Mouse (Mus musculus) adrenal gland, postnatal 10 days (tissue): ENCODE data around the gene Gm13283. TPM values are rescaled to one million over a fixed set of nuclear protein-coding genes. Genes with fewer than 3 reads are reported as not detected.
"Not testable (repeated sequence)": the region's sequence is repeated elsewhere in the genome, so short reads cannot be mapped to it uniquely, and the experiment has no call there.

Experiments used
- DNase-seq: peaks from one replicate; pipeline ENCODE4 v3.0.0; 2021; ENCODE audit warnings: mixed read lengths
- total RNA-seq, 2 experiments: library from RNA; stranded (reverse); gene quantifications; 2 replicates each; pipeline ENCODE4 v1.2.3; 2021

Gm13283 gene
- total RNA-seq, 2 experiments from 2014 or later: 0.24 TPM; not detected in 1

DNA sequence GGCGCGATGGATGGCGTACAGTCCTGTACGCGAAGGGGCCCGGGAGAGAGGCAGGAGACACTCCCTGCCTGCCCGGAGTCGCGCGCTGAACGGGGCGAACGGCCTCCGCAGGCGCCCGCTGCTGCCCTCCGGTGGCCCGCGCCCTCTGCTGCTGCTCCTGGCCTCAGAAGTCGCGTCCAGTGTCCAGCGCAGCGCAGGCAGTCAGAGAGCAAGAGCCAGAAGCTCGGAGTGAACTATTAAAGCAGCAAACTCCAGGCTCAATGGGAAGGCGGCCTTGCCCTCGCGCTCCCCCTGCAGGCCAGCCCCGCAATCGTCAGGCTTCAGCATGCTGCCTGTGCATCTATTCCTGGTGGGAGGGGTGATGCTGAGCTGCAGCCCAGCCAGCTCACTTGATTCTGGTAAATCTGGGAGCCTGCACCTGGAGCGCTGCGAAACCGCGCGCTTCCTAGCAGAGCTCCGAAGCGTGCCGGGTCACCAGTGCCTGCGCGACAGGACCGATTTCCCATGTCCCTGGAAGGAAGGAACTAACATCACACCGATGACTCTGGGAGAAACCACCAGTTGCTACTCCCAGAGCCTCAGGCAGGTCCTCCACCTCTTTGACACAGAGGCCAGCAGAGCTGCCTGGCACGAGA, 3.6 kb downstream of the Gm13283 start:
- DNase-seq: peak; percentile 61

DNA sequence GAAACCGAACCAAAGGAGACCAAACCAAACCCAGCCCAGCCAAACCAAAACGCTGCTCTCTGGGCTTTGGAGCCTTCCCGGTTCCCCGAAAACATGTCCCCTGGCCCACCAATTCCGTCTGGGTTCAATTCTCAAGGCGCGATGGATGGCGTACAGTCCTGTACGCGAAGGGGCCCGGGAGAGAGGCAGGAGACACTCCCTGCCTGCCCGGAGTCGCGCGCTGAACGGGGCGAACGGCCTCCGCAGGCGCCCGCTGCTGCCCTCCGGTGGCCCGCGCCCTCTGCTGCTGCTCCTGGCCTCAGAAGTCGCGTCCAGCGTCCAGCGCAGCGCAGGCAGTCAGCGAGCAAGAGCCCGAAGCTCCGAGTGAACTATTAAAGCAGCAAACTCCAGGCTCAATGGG, 13.6 kb downstream of the Gm13283 start, which contains the start of gene Gm13290:
TSS of gene Gm13290 (plus strand) at position 301 of the 400 bp plus-strand sequence.
- not testable (repeated sequence) for DNase-seq

DNA sequence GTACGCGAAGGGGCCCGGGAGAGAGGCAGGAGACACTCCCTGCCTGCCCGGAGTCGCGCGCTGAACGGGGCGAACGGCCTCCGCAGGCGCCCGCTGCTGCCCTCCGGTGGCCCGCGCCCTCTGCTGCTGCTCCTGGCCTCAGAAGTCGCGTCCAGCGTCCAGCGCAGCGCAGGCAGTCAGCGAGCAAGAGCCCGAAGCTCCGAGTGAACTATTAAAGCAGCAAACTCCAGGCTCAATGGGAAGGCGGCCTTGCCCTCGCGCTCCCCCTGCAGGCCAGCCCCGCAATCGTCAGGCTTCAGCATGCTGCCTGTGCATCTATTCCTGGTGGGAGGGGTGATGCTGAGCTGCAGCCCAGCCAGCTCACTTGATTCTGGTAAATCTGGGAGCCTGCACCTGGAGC, 16.7 kb downstream of the Gm13283 start, which contains the start of gene Gm13289:
TSS of gene Gm13289 (plus strand) at position 301 of the 400 bp plus-strand sequence.
- DNase-seq: not testable (repeated sequence)

DNA sequence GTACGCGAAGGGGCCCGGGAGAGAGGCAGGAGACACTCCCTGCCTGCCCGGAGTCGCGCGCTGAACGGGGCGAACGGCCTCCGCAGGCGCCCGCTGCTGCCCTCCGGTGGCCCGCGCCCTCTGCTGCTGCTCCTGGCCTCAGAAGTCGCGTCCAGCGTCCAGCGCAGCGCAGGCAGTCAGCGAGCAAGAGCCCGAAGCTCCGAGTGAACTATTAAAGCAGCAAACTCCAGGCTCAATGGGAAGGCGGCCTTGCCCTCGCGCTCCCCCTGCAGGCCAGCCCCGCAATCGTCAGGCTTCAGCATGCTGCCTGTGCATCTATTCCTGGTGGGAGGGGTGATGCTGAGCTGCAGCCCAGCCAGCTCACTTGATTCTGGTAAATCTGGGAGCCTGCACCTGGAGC, 19.6 kb downstream of the Gm13283 start, which contains the start of gene Gm13272:
TSS of gene Gm13272 (plus strand) at position 301 of the 400 bp plus-strand sequence.
- not testable (repeated sequence) for DNase-seq

DNA sequence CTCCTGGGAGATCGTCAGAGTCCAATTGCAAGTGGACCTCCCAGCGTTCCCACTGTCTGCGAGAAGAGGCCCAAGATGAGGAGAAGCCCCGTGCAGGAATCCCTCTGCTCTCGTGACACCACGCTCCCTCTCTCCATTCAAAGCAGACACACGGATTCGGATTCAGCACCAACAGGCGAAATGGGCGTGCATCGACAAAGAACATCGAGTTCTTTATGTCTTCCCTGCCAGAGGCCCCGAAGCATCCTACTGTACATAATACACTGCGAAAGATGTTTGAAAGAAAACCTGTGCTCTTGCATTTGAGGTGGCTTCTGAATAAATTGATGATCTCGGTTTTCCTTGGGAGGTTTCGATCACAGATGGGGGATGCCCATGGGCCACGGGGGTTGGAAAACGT, 20.4 kb downstream of the Gm13283 start:
- DNase-seq: not testable (repeated sequence)

DNA sequence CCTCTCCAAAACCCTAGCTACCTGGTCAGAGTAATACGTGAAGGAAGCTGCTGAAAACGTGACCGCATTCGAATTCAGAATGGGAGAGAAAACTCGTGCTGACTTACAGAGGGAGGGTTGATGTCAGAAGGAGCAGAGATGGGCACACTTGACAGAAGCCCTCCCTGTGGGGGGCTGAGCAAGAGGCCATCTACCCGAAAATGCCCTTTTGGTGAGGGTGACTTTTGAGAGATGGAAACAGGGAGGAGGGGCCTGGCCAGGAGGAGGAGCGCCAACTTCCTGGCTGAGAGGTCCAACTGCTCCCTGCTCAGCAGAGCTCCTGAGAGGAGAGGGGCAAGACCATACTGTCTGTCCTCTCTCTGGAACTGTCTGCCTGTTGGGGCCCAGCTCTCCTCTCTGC, 21.9 kb downstream of the Gm13283 start, which contains the start of gene Ifnz:
TSS of gene Ifnz (plus strand) at position 301 of the 400 bp plus-strand sequence.
- DNase-seq: not testable (repeated sequence)

DNA sequence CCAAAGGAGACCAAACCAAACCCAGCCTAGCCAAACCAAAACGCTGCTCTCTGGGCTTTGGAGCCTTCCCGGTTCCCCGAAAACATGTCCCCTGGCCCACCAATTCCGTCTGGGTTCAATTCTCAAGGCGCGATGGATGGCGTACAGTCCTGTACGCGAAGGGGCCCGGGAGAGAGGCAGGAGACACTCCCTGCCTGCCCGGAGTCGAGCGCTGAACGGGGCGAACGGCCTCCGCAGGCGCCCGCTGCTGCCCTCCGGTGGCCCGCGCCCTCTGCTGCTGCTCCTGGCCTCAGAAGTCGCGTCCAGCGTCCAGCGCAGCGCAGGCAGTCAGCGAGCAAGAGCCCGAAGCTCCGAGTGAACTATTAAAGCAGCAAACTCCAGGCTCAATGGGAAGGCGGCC, 22.4 kb downstream of the Gm13283 start:
- DNase-seq: peak; percentile 16

DNA sequence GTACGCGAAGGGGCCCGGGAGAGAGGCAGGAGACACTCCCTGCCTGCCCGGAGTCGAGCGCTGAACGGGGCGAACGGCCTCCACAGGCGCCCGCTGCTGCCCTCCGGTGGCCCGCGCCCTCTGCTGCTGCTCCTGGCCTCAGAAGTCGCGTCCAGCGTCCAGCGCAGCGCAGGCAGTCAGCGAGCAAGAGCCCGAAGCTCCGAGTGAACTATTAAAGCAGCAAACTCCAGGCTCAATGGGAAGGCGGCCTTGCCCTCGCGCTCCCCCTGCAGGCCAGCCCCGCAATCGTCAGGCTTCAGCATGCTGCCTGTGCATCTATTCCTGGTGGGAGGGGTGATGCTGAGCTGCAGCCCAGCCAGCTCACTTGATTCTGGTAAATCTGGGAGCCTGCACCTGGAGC, 25.5 kb downstream of the Gm13283 start, which contains the start of gene Gm13276:
TSS of gene Gm13276 (plus strand) at position 301 of the 400 bp plus-strand sequence.
- DNase-seq: not testable (repeated sequence)

DNA sequence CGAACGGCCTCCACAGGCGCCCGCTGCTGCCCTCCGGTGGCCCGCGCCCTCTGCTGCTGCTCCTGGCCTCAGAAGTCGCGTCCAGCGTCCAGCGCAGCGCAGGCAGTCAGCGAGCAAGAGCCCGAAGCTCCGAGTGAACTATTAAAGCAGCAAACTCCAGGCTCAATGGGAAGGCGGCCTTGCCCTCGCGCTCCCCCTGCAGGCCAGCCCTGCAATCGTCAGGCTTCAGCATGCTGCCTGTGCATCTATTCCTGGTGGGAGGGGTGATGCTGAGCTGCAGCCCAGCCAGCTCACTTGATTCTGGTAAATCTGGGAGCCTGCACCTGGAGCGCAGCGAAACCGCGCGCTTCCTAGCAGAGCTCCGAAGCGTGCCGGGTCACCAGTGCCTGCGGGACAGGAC, 28.5 kb downstream of the Gm13283 start, which contains the start of gene Gm13277:
TSS of gene Gm13277 (plus strand) at position 231 of the 400 bp plus-strand sequence.
- DNase-seq: peak; percentile 75

DNA sequence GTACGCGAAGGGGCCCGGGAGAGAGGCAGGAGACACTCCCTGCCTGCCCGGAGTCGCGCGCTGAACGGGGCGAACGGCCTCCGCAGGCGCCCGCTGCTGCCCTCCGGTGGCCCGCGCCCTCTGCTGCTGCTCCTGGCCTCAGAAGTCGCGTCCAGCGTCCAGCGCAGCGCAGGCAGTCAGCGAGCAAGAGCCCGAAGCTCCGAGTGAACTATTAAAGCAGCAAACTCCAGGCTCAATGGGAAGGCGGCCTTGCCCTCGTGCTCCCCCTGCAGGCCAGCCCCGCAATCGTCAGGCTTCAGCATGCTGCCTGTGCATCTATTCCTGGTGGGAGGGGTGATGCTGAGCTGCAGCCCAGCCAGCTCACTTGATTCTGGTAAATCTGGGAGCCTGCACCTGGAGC, 31.3 kb downstream of the Gm13283 start, which contains the start of gene Gm13278:
TSS of gene Gm13278 (plus strand) at position 301 of the 400 bp plus-strand sequence.
- not testable (repeated sequence) for DNase-seq

DNA sequence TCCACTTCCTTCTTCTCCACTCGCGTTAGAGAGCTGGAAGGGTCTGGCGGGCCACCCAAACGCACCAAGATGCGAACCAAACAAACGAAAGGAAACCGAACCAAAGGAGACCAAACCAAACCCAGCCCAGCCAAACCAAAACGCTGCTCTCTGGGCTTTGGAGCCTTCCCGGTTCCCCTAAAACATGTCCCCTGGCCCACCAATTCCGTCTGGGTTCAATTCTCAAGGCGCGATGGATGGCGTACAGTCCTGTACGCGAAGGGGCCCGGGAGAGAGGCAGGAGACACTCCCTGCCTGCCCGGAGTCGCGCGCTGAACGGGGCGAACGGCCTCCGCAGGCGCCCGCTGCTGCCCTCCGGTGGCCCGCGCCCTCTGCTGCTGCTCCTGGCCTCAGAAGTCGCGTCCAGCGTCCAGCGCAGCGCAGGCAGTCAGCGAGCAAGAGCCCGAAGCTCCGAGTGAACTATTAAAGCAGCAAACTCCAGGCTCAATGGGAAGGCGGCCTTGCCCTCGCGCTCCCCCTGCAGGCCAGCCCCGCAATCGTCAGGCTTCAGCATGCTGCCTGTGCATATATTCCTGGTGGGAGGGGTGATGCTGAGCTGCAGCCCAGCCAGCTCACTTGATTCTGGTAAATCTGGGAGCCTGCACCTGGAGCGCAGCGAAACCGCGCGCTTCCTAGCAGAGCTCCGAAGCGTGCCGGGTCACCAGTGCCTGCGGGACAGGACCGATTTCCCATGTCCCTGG, 34.2 kb downstream of the Gm13283 start, which contains the start of gene Gm13275:
TSS of gene Gm13275 (plus strand) at position 552 of the 740 bp plus-strand sequence.
- DNase-seq: peak; percentile 29

DNA sequence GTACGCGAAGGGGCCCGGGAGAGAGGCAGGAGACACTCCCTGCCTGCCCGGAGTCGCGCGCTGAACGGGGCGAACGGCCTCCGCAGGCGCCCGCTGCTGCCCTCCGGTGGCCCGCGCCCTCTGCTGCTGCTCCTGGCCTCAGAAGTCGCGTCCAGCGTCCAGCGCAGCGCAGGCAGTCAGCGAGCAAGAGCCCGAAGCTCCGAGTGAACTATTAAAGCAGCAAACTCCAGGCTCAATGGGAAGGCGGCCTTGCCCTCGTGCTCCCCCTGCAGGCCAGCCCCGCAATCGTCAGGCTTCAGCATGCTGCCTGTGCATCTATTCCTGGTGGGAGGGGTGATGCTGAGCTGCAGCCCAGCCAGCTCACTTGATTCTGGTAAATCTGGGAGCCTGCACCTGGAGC, 37.2 kb downstream of the Gm13283 start, which contains the start of gene Gm13279:
TSS of gene Gm13279 (plus strand) at position 301 of the 400 bp plus-strand sequence.
- not testable (repeated sequence) for DNase-seq

DNA sequence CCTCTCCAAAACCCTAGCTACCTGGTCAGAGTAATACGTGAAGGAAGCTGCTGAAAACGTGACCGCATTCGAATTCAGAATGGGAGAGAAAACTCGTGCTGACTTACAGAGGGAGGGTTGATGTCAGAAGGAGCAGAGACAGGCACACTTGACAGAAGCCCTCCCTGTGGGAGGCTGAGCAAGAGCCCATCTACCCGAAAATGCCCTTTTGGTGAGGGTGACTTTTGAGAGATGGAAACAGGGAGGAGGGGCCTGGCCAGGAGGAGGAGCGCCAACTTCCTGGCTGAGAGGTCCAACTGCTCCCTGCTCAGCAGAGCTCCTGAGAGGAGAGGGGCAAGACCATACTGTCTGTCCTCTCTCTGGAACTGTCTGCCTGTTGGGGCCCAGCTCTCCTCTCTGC, 39.4 kb downstream of the Gm13283 start, which contains the start of gene Gm13285:
TSS of gene Gm13285 (plus strand) at position 301 of the 400 bp plus-strand sequence.
- DNase-seq: not testable (repeated sequence)

DNA sequence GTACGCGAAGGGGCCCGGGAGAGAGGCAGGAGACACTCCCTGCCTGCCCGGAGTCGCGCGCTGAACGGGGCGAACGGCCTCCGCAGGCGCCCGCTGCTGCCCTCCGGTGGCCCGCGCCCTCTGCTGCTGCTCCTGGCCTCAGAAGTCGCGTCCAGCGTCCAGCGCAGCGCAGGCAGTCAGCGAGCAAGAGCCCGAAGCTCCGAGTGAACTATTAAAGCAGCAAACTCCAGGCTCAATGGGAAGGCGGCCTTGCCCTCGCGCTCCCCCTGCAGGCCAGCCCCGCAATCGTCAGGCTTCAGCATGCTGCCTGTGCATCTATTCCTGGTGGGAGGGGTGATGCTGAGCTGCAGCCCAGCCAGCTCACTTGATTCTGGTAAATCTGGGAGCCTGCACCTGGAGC, 43.0 kb downstream of the Gm13283 start, which contains the start of gene Gm13287:
TSS of gene Gm13287 (plus strand) at position 301 of the 400 bp plus-strand sequence.
- not testable (repeated sequence) for DNase-seq

DNA sequence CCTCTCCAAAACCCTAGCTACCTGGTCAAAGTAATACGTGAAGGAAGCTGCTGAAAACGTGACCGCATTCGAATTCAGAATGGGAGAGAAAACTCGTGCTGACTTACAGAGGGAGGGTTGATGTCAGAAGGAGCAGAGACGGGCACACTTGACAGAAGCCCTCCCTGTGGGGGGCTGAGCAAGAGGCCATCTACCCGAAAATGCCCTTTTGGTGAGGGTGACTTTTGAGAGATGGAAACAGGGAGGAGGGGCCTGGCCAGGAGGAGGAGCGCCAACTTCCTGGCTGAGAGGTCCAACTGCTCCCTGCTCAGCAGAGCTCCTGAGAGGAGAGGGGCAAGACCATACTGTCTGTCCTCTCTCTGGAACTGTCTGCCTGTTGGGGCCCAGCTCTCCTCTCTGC, 45.3 kb downstream of the Gm13283 start, which contains the start of gene Gm13288:
TSS of gene Gm13288 (plus strand) at position 301 of the 400 bp plus-strand sequence.
- not testable (repeated sequence) for DNase-seq

DNA sequence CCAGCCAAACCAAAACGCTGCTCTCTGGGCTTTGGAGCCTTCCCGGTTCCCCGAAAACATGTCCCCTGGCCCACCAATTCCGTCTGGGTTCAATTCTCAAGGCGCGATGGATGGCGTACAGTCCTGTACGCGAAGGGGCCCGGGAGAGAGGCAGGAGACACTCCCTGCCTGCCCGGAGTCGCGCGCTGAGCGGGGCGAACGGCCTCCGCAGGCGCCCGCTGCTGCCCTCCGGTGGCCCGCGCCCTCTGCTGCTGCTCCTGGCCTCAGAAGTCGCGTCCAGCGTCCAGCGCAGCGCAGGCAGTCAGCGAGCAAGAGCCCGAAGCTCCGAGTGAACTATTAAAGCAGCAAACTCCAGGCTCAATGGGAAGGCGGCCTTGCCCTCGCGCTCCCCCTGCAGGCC, 45.8 kb downstream of the Gm13283 start:
- DNase-seq: peak; percentile 40

Other genes starting within 250 kb of the Gm13283 start
- gene Ifnb1, start 237.3 kb upstream of the Gm13283 start, total RNA-seq: not detected
- gene Ifna15, start 201.9 kb upstream of the Gm13283 start, total RNA-seq: not detected
- not detected for gene Ifna14, start 188.3 kb upstream of the Gm13283 start, total RNA-seq
- not detected for gene Ifna9, start 167.7 kb upstream of the Gm13283 start, total RNA-seq
- not detected for gene Ifna12, start 156.7 kb upstream of the Gm13283 start, total RNA-seq
- gene C87499, start 125.7 kb upstream of the Gm13283 start, total RNA-seq: not detected
- gene Ifna13, start 115.7 kb upstream of the Gm13283 start, total RNA-seq: not detected
- not detected for gene Ifna16, start 83.2 kb upstream of the Gm13283 start, total RNA-seq
- gene Ifna2, start 76.2 kb upstream of the Gm13283 start, total RNA-seq: not detected
- not detected for gene Ifnab, start 68.8 kb upstream of the Gm13283 start, total RNA-seq
- 1 to 10 TPM in 1 of 2 experiments, under 1 TPM in 1; 0.60 to 1.2 TPM for gene Gm26566, start 38.3 kb upstream of the Gm13283 start, total RNA-seq
- gene Klhl9, start 37.7 kb upstream of the Gm13283 start, total RNA-seq: 10 to 100 TPM; 74.5 to 81.4 TPM
- not detected for gene Gm13271, start 5.3 kb upstream of the Gm13283 start, total RNA-seq
- not detected for gene Gm13290, start 13.7 kb downstream of the Gm13283 start, total RNA-seq
- not detected for gene Gm13289, start 16.8 kb downstream of the Gm13283 start, total RNA-seq
- gene Gm13272, start 19.7 kb downstream of the Gm13283 start, total RNA-seq: not detected
- gene Ifnz, start 22.0 kb downstream of the Gm13283 start, total RNA-seq: not detected
- not detected for gene Gm13276, start 25.6 kb downstream of the Gm13283 start, total RNA-seq
- gene Gm13277, start 28.5 kb downstream of the Gm13283 start, total RNA-seq: not detected
- gene Gm13278, start 31.4 kb downstream of the Gm13283 start, total RNA-seq: not detected
- not detected for gene Gm13275, start 34.4 kb downstream of the Gm13283 start, total RNA-seq
- gene Gm13279, start 37.3 kb downstream of the Gm13283 start, total RNA-seq: not detected
- under 1 TPM in 1 of 2 experiments, not detected in 1; 0.21 TPM for gene Gm13285, start 39.5 kb downstream of the Gm13283 start, total RNA-seq
- not detected for gene Gm13287, start 43.1 kb downstream of the Gm13283 start, total RNA-seq
- not detected for gene Gm13288, start 45.4 kb downstream of the Gm13283 start, total RNA-seq
- gene Ifna7, start 56.1 kb downstream of the Gm13283 start, total RNA-seq: not detected
- not detected for gene Ifna11, start 59.8 kb downstream of the Gm13283 start, total RNA-seq
- not detected for gene Ifna6, start 67.3 kb downstream of the Gm13283 start, total RNA-seq
- not detected for gene Ifna5, start 75.4 kb downstream of the Gm13283 start, total RNA-seq
- gene Ifna4, start 81.7 kb downstream of the Gm13283 start, total RNA-seq: not detected
- not detected for gene Ifna1, start 90.0 kb downstream of the Gm13283 start, total RNA-seq
- not detected for gene Ifne, start 120.1 kb downstream of the Gm13283 start, total RNA-seq